Mouse (Mus musculus) C2C12 (cell line): ENCODE results near the gene Scn1a.

Experiments
- CTCF ChIP-seq: IDR thresholded peaks from one replicate; pipeline ENCODE4 v1.5.1; 2011; ENCODE audit not compliant: control insufficient read depth, insufficient read depth, insufficient read length
- MYOD1 ChIP-seq: IDR thresholded peaks from one replicate; pipeline ENCODE4 v1.6.1; 2011; ENCODE audit warnings: low read depth; ENCODE audit not compliant: control insufficient read depth, insufficient read length

DNA sequence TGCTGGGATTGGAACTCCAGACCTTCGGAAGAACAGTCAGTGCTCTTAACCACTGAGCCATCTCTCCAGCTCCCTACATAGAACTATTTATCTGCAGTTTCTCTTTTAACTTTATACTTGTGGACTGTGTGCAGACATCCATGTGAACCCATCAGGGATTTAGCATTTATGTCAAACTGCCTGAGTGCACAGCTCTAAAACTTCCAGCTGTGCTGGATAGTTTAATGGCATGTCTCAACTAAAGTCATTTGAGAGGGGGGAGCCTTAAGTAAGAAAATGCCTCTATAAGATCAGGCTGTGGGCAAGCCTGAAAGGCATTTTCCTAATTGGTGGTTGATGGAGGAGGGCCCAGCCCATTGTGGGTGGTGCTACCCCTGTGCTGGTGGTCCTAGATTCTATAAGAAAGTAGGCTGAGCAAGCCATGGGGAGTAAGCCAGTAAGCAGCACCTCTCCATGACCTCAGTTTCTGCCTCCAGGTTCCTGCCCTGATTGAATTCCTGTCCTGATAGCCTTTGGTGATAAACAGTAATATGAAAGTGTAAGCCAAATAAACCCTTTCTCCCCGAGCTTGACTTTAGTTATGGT lies 24.3 kb upstream of the Scn1a start:
- TF ChIP-seq MYOD1: no peak
- no peak for TF ChIP-seq CTCF
